Mouse (Mus musculus) hindbrain, embryonic 13.5 days (tissue): ENCODE measurements around the gene Atf7. TPM values are rescaled to one million over a fixed set of nuclear protein-coding genes. Genes with fewer than 3 reads are reported as not detected.
A peak's percentile ranks its signal among the peaks of the same experiment; 100 is the strongest.
"Not testable (repeated sequence)": the region's sequence is repeated elsewhere in the genome, so short reads cannot be mapped to it uniquely, and the experiment has no call there.

Experiments used
- ATAC-seq: fragments of 200-750 bp; cut with Nextera tagmentation; 2 replicates; pipeline ENCODE4 v1.8.0; 2017; ENCODE audit warnings: moderate TSS enrichment; ENCODE audit not compliant: low FRiP score
- H3K27ac ChIP-seq: fragments of 300-500 bp; sonication (generic); 2 replicates; pipeline ENCODE4 v1.5.1; 2015; ENCODE audit warnings: inconsistent platforms, mild to moderate bottlenecking, moderate library complexity
- H3K27me3 ChIP-seq: fragments of 300-500 bp; sonication (generic); 2 replicates; pipeline ENCODE4 v1.6.1; 2015; ENCODE audit warnings: mild to moderate bottlenecking, inconsistent platforms
- H3K36me3 ChIP-seq: fragments of 300-500 bp; sonication (generic); 2 replicates; pipeline ENCODE4 v1.6.1; 2015; ENCODE audit warnings: mild to moderate bottlenecking, inconsistent platforms
- H3K4me1 ChIP-seq: fragments of 300-500 bp; sonication (generic); replicated peaks from 2 replicates; pipeline ENCODE4 v1.6.1; 2015; ENCODE audit warnings: inconsistent platforms
- H3K4me2 ChIP-seq: fragments of 300-500 bp; sonication (generic); 2 replicates; pipeline ENCODE4 v1.6.1; 2015; ENCODE audit warnings: inconsistent platforms, mild to moderate bottlenecking, moderate library complexity
- H3K4me3 ChIP-seq: fragments of 300-500 bp; sonication (generic); 2 replicates; pipeline ENCODE4 v1.5.1; 2015; ENCODE audit warnings: mild to moderate bottlenecking, inconsistent platforms
- H3K9ac ChIP-seq: fragments of 300-500 bp; sonication (generic); 2 replicates; pipeline ENCODE4 v1.6.1; 2015; ENCODE audit warnings: mild to moderate bottlenecking, inconsistent platforms
- H3K9me3 ChIP-seq: fragments of 300-500 bp; sonication (generic); 2 replicates; pipeline ENCODE4 v1.6.1; 2016; ENCODE audit warnings: inconsistent platforms
- WGBS: fragments of 180-500 bp; shearing (Covaris S2); methylation state at CpG from one replicate; pipeline ENCODE4 v1.1.7; 2015; 5-methylcytosine and 5-hydroxymethylcytosine counted together
- polyA plus RNA-seq: library from polyadenylated mRNA; unstranded; fragments of >200 nt; fragmentation: Nextera tagmentation; extraction: Ambion mirVana; gene quantifications from 2 replicates; pipeline ENCODE4 v1.2.1, GENCODE M21; 2015

Atf7 gene
- polyA plus RNA-seq, result 19.7 and 21.1 TPM in 2 replicates

- H3K27me3 ChIP-seq, result no peaks in the 10 kb centered on the region
- peak; percentile 99 for ATAC-seq
- WGBS, result 0% methylated on average over 50 of the region's 51 CpGs
- H3K9me3 ChIP-seq, result no peaks in the 10 kb centered on the region
- peak within 1 kb of the TSS; percentile 96 for H3K27ac ChIP-seq
- H3K36me3 ChIP-seq, result no peaks in the 10 kb centered on the region
- peak within 1 kb of the TSS; percentile 59 for H3K4me3 ChIP-seq
- H3K4me1 ChIP-seq, result peaks cover 19% of the 10 kb centered on the region
- H3K9ac ChIP-seq, result peak within 1 kb of the TSS; percentile 77
- H3K4me2 ChIP-seq, result peak within 1 kb of the TSS; percentile 88
Measured at GRCm38 (mm10) chr15:102624970-102625686, at the start of gene Atf7, which contains the start of gene Gm28047. Atf7 (minus strand) TSS chr15:102625464. Gm28047 (minus strand) TSS chr15:102625067.

- H3K4me3 ChIP-seq, result peak overlapping the region; percentile 22
- WGBS, result 3% methylated on average over 10 of the region's 10 CpGs
- peak overlapping the region; percentile 40; the same call in 1 of the 2 replicates for H3K9ac ChIP-seq
- H3K36me3 ChIP-seq, result no peaks in the 10 kb centered on the region
- H3K9me3 ChIP-seq, result no peaks in the 10 kb centered on the region
- peak overlapping the region; percentile 73 for H3K4me2 ChIP-seq
- peaks cover 33% of the 10 kb centered on the region for H3K4me1 ChIP-seq
- no peaks in the 10 kb centered on the region for H3K27me3 ChIP-seq
- peak overlapping the region; percentile 98 for H3K27ac ChIP-seq
- peak; percentile 64 for ATAC-seq
Measured at GRCm38 (mm10) chr15:102673548-102673947, 48.3 kb upstream of the Atf7 start.

- Histone ChIP-seq H3K4me1 (peaks cover 33% of the 10 kb centered on the region), H3K27ac (peak within 1 kb of the TSS; percentile 98), H3K27me3 (no peaks in the 10 kb centered on the region), H3K4me3 (peak within 1 kb of the TSS; percentile 48), H3K9ac (peak within 1 kb of the TSS; percentile 90), H3K9me3 (no peaks in the 10 kb centered on the region), H3K36me3 (0 out of 2 replicates have a peak, but pooled peaks cover 6% of the 10 kb centered on the region), H3K4me2 (peak within 1 kb of the TSS; percentile 73)
- WGBS, result 3% methylated on average over 37 of the region's 37 CpGs
- ATAC-seq, result no peak
Measured at GRCm38 (mm10) chr15:102672215-102673071, 47.2 kb upstream of the Atf7 start, which contains the start of gene Atp5g2. Atp5g2 (minus strand) TSS chr15:102672352.

DNA sequence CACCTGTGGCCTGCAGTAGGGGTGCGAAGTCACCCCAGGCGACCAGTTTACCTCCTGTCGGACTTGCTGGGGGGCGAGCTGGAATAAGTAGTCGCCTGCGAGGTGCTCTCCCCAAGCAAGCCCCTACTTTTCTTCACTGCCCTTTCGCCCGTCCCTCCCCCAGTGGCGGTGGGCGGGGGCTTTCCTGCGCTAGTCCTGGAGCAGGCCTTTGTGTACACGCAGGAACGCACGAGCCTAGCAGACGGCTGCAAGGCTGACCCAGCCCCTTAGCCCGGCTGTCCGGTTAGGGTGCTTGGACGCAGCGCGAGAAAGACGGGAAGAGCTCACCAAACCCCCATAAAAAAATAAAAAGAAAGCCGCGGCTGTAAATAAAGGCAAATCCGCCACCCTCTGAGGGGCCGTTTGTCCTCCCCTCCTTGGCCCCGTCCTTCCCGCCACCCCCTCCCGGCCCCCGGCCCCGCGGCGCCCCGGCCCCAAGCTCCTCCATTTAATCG lies 46.5 kb upstream of the Atf7 start:
- Histone ChIP-seq H3K4me3 (peak overlapping the region; percentile 48), H3K9ac (peak overlapping the region; percentile 90), H3K27me3 (no peaks in the 10 kb centered on the region), H3K27ac (peak overlapping the region; percentile 98), H3K4me1 (peaks cover 33% of the 10 kb centered on the region), H3K9me3 (no peaks in the 10 kb centered on the region), H3K4me2 (peak overlapping the region; percentile 73), H3K36me3 (peaks cover 12% of the 10 kb centered on the region)
- ATAC-seq, result peak; percentile 59
- under 1% methylated on average over 33 of the region's 34 CpGs for WGBS

- peak overlapping the region; percentile 94 for H3K9ac ChIP-seq
- H3K9me3 ChIP-seq, result no peaks in the 10 kb centered on the region
- H3K36me3 ChIP-seq, result peaks cover 20% of the 10 kb centered on the region
- H3K4me2 ChIP-seq, result peak overlapping the region; percentile 77
- ATAC-seq, result peak; percentile 89
- peak overlapping the region; percentile 98 for H3K27ac ChIP-seq
- peaks cover 33% of the 10 kb centered on the region for H3K4me1 ChIP-seq
- no peaks in the 10 kb centered on the region for H3K27me3 ChIP-seq
- H3K4me3 ChIP-seq, result peak overlapping the region; percentile 69
- WGBS, result under 1% methylated on average over 53 of the region's 53 CpGs
Measured at GRCm38 (mm10) chr15:102670767-102671575, 45.7 kb upstream of the Atf7 start.

GRCm38 (mm10) chr15:102670281-102670680 lies 45.0 kb upstream of the Atf7 start:
- WGBS, result 11% methylated on average over 6 of the region's 6 CpGs
- 0 out of 2 replicates have a peak, but pooled peaks have one; percentile 6 for ATAC-seq
- H3K9ac ChIP-seq, result peak overlapping the region; percentile 94
- H3K27ac ChIP-seq, result peak overlapping the region; percentile 93
- no peaks in the 10 kb centered on the region for H3K9me3 ChIP-seq
- H3K4me2 ChIP-seq, result peak overlapping the region; percentile 77
- no peaks in the 10 kb centered on the region for H3K27me3 ChIP-seq
- H3K4me3 ChIP-seq, result peak overlapping the region; percentile 69
- H3K4me1 ChIP-seq, result peaks cover 33% of the 10 kb centered on the region
- H3K36me3 ChIP-seq, result peaks cover 26% of the 10 kb centered on the region

DNA sequence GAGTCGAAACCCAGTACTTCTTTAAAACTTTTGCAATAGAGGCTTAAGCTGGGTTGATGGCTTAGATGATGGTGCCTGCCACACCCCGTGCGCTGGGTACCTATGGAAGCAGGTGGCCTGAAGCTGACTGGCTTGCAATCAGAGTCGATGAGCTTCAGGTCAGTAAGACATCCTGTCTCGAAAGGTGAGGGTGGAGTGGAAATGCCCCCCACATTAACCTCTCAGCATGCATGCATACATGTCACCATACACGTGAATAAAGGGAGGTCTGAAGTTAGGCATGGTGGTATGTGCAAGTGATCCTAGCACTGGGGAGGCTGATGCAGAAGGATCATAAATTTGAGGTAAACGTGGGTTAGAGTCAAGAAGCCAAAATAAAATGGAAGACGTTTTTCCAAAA lies 44.3 kb upstream of the Atf7 start:
- no peak overlapping the region for H3K27ac ChIP-seq
- peaks cover 33% of the 10 kb centered on the region for H3K36me3 ChIP-seq
- H3K9me3 ChIP-seq, result no peaks in the 10 kb centered on the region
- H3K27me3 ChIP-seq, result no peaks in the 10 kb centered on the region
- ATAC-seq, result no peak
- H3K4me2 ChIP-seq, result peak overlapping the region; percentile 77
- peaks cover 33% of the 10 kb centered on the region for H3K4me1 ChIP-seq
- 0 out of 2 replicates have a peak overlapping the region, but pooled peaks have one; percentile 21 for H3K9ac ChIP-seq
- WGBS, result 88% methylated on average over 8 of the region's 8 CpGs
- H3K4me3 ChIP-seq, result no peak overlapping the region

DNA sequence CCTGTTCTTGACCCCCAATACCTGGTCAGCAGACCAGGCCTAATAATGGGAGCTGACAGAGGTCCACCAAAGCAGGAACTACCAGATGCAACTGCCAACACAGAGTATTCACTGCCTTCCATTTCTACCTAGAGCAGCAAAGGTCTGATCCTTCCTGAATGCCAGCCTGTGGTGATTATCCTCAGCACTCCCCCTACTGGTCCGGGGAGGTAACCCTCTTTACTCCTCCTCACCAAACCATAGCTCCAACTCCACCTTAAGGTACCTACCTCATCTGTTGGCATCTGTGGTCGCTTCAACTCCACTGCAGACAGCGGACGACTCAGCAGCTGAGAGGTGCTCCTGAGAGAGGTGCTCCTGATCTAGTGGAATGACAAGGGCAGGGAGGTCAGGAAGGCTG lies 40.2 kb upstream of the Atf7 start:
- Histone ChIP-seq H3K27me3 (no peaks in the 10 kb centered on the region), H3K4me2 (no peak overlapping the region), H3K4me3 (no peak overlapping the region), H3K9ac (no peak overlapping the region), H3K4me1 (peaks cover 11% of the 10 kb centered on the region), H3K36me3 (peaks cover 70% of the 10 kb centered on the region), H3K27ac (no peak overlapping the region), H3K9me3 (no peaks in the 10 kb centered on the region)
- no peak for ATAC-seq
- 51% methylated on average over 4 of the region's 4 CpGs for WGBS

GRCm38 (mm10) chr15:102663825-102664224 lies 38.6 kb upstream of the Atf7 start:
- Histone ChIP-seq H3K36me3 (peaks cover 73% of the 10 kb centered on the region), H3K4me1 (no peaks in the 10 kb centered on the region), H3K9ac (no peak overlapping the region), H3K4me3 (no peak overlapping the region), H3K4me2 (no peak overlapping the region), H3K9me3 (no peaks in the 10 kb centered on the region), H3K27me3 (no peaks in the 10 kb centered on the region), H3K27ac (no peak overlapping the region)
- no peak for ATAC-seq
- 90% methylated on average over 8 of the region's 8 CpGs for WGBS

GRCm38 (mm10) chr15:102662601-102663000 lies 37.3 kb upstream of the Atf7 start:
- H3K9me3 ChIP-seq, H3K4me2 ChIP-seq, H3K4me3 ChIP-seq, ATAC-seq, H3K9ac ChIP-seq, H3K27me3 ChIP-seq, H3K27ac ChIP-seq, H3K4me1 ChIP-seq: not testable (repeated sequence)
- peaks cover 69% of the 10 kb centered on the region for H3K36me3 ChIP-seq
- WGBS, result no CpG with 5 or more reads among the region's 2 CpGs

DNA sequence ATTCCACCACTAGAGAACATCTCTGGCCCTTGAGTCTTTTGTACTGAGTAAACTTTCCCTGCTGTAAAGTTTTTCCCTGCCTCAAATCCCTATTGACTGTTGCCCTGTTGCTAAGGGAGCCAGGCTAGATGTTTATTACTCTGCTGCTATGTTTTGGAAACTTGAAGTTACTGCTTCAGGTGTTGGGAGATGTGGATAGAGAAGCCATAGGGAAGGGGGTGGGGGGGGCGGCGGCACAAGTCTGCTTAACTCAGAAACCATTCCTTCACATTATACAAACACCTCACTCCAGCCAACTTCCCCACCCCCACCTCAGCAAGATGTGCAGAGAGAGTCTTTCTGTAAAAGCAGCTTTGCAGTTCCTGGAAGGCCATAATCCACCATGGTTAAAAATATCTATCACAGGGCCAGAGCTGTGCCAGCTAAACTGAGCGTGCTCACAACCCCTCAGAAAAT lies 32.7 kb upstream of the Atf7 start:
- Histone ChIP-seq H3K4me2 (no peak overlapping the region), H3K4me3 (no peak overlapping the region), H3K36me3 (peaks cover 25% of the 10 kb centered on the region), H3K4me1 (peaks cover 4% of the 10 kb centered on the region; the same call in 1 of the 2 replicates), H3K27ac (peak overlapping the region; percentile 78; the same call in 1 of the 2 replicates), H3K9me3 (no peaks in the 10 kb centered on the region), H3K9ac (no peak overlapping the region), H3K27me3 (no peaks in the 10 kb centered on the region)
- 84% methylated on average over 3 of the region's 3 CpGs for WGBS
- no peak for ATAC-seq
